Mouse (Mus musculus) v-Abl transformed pro-B cells (cell line): Measurements from ENCODE around the gene Lypd6.

ENCODE experiments used
- in situ Hi-C, 2 experiments: fragments of 400-800 bp; cut with MboI; formaldehyde crosslinking; loops; one replicate each; pipeline ENCODE4 v1.15.1; 2025; ENCODE audit not compliant: unreplicated experiment in 2 of 2

Gene Lypd6

DNA sequence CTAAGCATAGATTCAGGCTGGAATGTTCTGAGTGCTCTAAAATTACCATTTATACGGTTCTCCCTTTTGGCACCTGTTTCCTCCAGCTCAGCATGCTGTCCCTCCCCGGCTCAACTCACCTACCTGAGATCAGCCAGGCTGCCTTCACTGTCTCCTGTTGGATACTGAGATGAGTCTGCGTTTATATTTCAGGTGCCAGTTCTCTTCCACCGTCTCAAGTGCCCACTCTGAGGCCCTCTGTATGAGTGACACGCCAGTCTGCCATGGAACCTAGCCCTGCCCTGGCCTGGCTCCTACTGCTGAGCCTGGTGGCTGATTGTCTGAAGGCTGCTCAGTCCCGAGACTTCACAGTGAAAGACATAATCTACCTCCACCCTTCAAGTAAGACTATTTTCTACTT is 99.0 kb downstream of the Lypd6 start:
- in situ Hi-C loops: no loop called here

DNA sequence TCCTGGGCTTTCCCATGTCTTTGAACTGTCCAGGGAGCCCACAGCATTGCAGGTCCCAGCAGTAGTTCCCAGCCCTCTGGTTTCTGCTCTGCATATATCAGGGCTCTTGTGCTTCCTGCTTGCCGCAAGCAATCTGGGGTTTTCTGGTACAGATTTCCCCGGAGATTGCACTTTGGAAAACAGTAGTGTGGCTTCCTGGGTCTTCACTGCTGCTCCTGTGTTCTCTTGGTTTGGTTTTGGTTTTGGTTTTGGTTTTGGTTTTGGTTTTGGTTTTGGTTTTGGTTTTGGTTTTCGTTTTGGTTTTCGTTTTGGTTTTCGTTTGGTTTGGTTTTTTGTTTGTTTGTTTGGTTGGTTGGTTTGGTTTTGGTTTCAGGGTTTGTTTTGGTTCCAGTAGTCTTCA is 99.9 kb downstream of the Lypd6 start:
- in situ Hi-C loops: no loop called here

DNA sequence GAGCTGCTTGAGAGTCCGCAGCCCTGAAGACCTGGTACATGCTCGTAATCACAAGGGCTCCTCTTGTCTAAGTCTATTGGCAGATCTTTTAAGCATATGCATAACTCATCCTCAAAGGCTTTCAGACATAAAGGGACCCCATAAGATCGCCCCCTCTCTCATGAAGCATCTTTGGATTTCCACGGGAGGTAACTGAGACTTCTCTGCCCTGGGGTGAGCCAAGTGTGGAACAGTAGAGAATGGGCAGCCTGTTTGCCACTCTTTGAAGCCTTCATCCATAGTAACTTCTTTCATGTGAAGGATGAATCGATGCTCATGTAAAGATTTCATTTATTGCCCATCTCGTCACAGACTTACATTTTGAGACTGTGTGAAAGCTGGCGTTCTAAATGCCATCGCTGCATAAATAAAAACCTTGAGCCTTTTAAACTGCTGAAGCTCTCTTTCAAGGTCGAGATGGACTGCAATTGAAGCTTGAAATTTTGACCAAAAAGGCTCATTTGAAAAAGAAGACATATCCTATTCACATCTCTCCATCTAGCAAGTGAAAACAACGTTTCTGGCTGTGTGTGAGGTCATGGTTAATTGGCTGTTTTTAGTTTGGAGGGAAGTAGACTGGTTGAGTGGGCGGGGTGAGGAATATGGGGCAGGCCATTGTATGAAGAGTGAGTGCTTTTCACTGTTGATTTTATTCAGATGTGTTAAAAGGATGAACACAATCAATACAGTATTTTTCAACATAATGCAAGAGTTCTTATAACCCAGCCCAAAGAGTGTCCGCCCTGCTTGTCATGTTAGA is 107.7 kb downstream of the Lypd6 start:
- in situ Hi-C loops: no loop called here

DNA sequence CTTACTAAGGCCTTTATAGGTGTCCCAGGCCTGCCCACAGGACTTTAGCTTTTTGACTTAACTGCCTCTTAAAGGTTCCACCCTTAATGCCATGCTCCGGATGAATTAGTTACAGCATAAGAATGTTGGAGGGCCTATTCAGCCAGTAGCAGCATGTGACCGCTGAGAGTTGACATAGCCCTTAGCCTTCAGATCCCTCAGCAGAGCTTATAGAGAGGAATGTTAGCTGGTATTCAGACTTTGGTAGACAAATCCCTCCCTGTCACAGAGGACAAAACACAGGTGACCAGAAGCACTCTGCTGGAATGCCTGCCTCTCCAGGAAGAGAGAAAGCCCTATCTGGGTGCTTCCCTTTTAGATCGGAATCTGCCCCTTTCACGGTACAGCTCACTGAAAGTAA is 109.5 kb downstream of the Lypd6 start:
- in situ Hi-C loops: no loop called here

DNA sequence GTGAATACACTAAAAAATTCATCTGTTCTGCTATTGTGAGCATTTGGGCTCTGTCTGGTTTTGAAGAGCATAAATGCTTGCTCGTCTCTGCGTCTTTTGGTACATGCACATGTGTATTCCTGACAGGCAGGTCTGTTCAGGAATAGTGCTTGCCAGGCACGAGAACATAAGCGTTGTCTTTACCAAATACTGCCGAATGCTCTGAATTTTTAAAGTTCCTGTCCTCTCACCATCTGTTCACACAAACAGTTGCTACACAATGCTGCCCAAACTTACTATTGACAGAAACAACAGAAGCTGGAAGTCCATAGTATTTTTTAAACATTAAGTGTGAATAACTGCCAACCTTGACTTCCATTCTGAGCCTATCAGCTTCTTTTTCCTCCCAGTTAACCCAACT is 112.9 kb downstream of the Lypd6 start:
- in situ Hi-C loops: no loop called here

DNA sequence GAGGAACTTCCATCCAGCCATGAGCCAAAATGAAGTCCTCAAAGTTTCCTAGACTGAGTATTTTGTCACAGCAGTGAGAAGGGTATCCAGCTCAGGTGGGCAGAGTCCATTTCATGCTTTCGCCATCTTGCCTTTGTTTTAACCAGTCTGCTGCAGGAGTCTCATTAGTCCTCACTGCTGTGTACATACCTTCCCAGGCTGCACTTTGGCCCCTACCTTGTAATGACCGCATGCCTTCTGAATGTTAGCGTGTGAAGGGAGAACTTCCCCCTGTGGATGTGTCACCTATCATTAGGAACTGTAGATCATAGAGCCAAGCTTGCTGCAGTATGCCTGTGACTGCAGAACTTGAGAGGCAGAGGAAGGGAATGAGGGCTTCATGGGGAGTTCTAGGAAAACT is 114.2 kb downstream of the Lypd6 start:
- in situ Hi-C loops: no loop called here

DNA sequence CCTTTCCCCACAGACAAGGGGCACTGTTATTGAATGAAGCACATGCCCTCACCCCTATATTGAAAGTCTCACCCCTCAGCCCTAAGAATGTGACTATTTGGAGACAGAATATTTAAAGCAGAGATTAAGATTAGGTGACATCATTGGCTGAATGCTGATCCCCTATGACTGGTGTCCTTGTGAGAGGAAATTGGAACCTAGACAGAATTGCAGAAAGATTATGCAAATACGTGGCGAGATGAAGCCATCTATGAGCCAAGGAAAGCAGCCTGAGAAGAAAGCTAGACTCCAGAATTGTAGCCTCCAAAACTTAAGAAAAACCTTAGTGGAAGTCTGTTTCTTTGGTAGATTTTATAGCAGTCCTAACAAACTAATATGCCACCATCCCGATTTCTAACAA is 115.1 kb downstream of the Lypd6 start:
- in situ Hi-C loops: no loop called here

DNA sequence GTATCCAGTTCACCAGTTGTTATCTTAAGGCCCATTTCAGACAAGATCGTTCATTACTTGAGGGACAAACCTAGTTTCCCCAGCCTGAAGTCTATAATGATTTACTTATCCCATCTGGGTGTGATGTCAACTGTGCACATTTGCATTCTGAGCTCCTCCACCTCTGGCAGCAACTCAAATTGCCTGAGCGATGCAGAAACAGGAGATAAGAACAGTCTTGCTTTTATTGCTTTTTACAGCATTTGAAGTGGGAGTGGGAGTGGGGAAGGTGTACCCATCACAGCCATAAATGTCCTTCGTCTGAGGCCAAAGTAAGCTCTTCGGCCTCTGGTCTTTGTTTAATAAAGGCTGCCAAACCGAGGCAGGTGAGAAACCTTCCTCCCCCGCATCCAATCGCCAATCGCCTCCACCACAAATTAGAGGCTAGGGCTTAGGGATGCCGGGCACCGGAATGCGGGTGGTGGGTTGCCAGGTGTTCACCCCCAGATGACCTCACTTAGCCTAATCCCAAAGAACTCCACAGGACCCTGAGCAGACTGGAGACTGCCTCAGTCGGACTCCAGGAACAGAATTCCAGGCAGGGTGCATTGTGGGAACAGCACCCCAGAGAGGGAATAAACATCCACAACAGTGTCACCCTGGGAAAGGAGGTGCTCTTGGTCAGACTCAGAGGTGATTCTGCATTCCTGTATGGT is 120.6 kb downstream of the Lypd6 start:
- in situ Hi-C loops: no loop called here

DNA sequence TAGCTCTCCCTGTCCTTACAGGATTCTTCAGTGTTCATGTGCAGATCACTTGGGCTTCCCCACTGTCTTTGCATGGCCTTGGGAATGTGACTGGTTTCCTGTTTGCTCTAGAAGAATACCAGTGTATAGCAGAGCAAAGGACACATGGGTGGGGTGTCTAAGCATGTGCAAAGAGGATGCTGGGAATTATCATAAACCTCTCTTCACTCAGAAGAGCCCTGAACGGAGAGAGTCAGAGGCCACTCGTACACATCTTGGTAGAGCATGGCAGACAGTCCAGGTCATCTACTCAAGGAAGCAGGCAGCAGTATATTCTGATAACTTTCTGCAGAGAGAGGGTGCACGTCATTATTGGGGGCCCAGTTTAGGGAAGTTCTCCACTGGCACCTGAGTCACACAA is 122.6 kb downstream of the Lypd6 start:
- in situ Hi-C loops: no loop called here

DNA sequence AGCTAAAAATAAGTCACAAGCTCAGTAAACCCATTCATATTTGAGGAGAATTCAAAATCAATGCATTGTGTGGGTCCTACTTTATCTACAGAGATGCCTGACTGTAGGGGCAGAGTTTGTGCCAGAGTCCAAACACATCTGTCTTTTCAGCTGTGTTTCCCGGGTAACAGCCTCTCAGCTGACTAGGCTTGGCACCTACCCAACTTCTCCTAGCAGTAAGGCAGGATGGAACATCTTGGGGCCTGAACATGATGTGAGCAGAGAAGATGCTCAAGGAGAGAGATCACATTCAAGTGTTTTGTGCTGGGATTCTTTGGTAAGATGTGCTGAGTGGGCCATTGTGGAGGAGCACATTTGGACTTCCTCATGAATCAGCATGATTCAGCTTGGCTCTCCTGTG is 130.5 kb downstream of the Lypd6 start:
- in situ Hi-C loops: no loop called here

DNA sequence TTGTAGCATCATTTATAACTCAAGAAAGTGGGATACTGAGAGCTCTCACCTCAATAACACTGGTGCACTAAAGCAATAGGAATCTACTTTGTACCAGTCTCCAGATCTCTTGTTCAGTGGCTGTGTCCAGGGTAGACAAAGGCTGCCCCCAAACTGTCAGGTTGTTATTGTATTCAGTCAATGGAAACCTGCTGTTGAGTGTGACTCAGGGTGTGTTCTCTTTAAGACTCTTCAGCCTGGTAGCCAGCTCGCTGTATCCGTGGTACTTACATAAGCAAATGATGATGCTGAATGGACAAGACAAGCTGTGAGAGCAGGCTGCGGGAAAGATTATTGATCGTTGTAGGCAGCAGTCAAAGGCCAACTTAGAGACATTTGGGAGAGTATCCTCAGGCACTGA is 131.6 kb downstream of the Lypd6 start:
- in situ Hi-C loops: no loop called here

DNA sequence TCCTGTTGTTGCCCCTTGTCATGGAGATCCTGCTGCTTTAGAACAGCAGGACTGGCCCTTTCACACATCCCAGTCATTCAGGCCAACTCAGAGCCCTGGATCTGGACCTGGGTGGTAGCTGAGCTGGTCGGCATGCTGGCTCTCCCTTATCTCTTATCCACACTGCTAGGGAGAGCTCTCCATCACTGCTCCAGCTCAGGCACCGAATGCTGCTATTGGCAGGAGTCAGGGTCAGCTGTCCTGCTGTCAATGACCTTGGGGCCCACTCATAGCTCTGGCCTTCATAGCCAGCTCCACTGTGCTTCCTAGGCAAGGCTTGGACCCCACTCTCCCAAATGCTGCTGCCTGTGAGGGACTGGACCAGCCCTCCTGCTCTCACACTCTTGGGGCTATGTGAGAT is 134.3 kb downstream of the Lypd6 start:
- in situ Hi-C loops: no loop called here

DNA sequence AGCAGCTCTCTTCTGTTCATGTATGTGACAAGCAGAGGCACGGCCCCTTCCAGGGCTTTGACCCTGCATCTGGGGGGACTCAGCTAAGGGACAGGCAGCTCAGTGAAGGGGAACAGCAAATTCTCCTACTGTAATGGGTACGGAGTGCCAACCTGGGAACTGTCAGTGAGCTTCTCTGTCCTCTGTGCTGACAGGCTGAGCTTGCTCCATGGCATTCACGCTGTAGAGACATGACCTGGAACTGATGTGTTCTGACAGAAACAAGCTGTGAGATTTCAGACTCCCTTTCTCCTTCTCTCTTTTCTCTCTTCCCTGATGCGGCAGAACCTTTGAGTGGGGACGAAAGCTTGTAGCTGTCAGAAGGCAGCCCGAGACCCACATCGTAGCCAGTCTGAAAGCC is 154.3 kb downstream of the Lypd6 start:
- in situ Hi-C loops: no loop called here

DNA sequence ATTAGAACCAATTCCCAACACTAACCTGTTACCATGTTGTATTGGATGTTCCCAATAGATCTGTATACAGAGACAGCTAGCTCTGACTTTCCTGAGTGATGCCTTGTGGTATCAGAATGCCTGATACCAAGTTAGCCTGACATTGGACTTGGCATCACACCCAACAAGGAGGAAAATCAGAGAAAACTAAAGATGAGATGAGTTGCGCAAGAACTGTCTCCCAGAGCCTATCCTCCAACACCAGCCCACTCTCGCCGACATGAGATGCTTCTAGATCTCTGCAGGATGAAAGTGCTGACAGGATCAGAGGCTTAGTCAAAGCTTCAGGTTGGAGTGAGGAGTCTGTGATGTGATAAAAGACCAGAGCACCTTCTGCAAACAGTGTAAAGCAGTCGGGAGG is 158.8 kb downstream of the Lypd6 start:
- in situ Hi-C loops: no loop called here

DNA sequence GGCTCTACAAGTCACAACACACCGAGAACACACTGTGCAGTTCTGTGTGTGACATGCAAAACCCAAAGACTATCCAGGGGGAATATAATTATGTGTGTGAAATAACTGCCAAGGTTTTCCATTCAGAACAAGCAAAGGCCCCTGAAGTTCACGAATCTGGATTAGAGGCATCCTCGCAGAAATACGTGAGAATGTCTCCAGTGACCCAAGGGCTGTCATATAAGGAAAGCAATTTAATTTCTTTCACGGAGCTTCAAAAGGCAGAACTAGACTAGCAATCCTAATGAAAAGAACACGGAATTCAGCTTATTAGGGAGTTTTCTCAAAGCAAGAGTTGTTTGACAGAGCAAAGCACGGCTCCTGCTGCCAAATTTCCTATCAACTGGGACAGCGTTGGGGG is 167.3 kb downstream of the Lypd6 start:
- in situ Hi-C loops: no loop called here
